In the genomic region with DNA sequence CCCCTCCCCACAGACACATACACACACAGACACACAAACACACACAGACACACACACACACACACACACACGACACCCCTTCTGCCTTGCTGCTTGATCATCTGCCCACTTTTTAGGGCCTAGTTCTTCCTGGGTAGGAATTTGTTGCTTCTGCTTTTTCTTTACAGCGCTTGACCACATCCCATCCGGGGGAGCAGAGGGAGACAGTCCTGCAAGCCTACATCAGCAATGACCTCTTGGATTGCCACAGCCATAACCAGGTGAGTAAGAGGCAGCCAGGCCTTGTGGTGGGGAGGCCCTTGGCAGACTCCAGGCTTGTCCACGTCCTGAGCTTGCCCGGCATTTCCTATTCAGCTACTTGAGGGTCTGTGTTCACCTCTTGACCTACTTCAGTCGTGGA, we compare ENCODE assay signal across 19 mouse cellular contexts. TPM values are rescaled to one million over a fixed set of nuclear protein-coding genes. Genes with fewer than 3 reads are reported as not detected.
"Had no signal": no experiment of that assay in that cellular context is flagged by ENCODE, and none has a peak within 500 bp of the region (broad histone marks: within the 10 kb centered on the region; RNA-seq: fewer than 3 reads in every experiment).

No protein-coding gene starts in this region.

- DNase-seq: kidney, adult 8-10 months; kidney, postnatal 25 days; liver; liver, embryonic 13.5 days; liver, postnatal 0 days; retina, postnatal 1 day; right cerebral cortex, postnatal 4 days; spleen, adult 18-20 months; thymus, adult 18-20 months; thymus, postnatal 14 days had no signal

- H3K27ac ChIP-seq: limb, embryonic 12.5 days; liver, embryonic 13.5 days; lung, embryonic 15.5 days; midbrain, embryonic 15.5 days; neural tube, embryonic 13.5 days had no signal

- H3K9me3 ChIP-seq: limb, embryonic 12.5 days; liver, embryonic 13.5 days; lung, embryonic 15.5 days; midbrain, embryonic 15.5 days; neural tube, embryonic 13.5 days had no signal

- H3K4me1 ChIP-seq: limb, embryonic 12.5 days; lung, embryonic 15.5 days; midbrain, embryonic 15.5 days; neural tube, embryonic 13.5 days had no signal

- H3K27me3 ChIP-seq: limb, embryonic 12.5 days; liver, embryonic 13.5 days; lung, embryonic 15.5 days; midbrain, embryonic 15.5 days; neural tube, embryonic 13.5 days had no signal

- H3K4me2 ChIP-seq: limb, embryonic 12.5 days; liver, embryonic 13.5 days; lung, embryonic 15.5 days; midbrain, embryonic 11.5 days; midbrain, embryonic 15.5 days; neural tube, embryonic 13.5 days had no signal

- H3K9ac ChIP-seq: limb, embryonic 12.5 days; liver, embryonic 13.5 days; liver, postnatal 0 days; lung, embryonic 15.5 days; midbrain, embryonic 15.5 days; neural tube, embryonic 13.5 days had no signal

- ATAC-seq: intestine, postnatal 0 days; liver, postnatal 0 days; midbrain, embryonic 15.5 days had no signal

- H3K36me3 ChIP-seq: lung, embryonic 15.5 days had no signal

- H3K4me3 ChIP-seq: limb, embryonic 12.5 days; liver, embryonic 13.5 days; lung, embryonic 15.5 days; midbrain, embryonic 15.5 days; neural tube, embryonic 13.5 days had no signal

RNA-seq across cellular contexts. Expression of a gene that starts 57.4 kb away (rescaled TPM):
- total RNA-seq: monocyte, adult 5-6 weeks had no signal
- polyA plus RNA-seq: kidney, embryonic 16.5 days; liver, postnatal 0 days; neural tube, embryonic 13.5 days; stomach, embryonic 14.5 days had no signal
